Mouse (Mus musculus) embryo, embryonic 9.5 days (tissue): ENCODE measurements around the gene Asb11.

Experiments used
- DNase-seq: peaks from one replicate; pipeline ENCODE4 v3.0.0-alpha.2; 2017; ENCODE audit errors: extremely low spot score

The Asb11 gene

GRCm38 (mm10) chrX:164436709-164437108 is at the start of gene Asb11:
Gene Asb11 (plus strand): TSS chrX:164436994.
- no peak for DNase-seq

DNA sequence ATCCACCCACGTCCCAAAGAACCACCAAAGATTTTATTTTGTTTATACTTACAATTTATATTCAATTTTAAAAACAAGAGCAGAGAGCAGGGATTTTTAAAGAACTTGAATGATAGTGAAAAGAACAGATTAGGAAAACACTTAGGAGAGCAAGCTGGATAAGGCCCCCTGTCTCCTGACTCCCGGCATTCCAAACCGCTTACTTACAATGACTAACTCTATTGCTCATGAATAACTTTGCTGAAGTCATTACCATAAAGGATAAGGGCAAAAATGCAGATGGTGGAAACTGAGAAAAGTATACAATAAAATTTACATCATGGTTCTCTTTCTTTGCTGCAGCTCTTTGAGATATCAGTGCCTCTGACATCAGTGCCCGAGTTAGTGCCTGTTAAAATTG is 42.7 kb upstream of the Asb11 start:
- no peak for DNase-seq

GRCm38 (mm10) chrX:164398456-164398855 is 38.3 kb upstream of the Asb11 start:
- DNase-seq = peak; percentile 5

- no peak for DNase-seq
These were observed 31.6 kb upstream of the Asb11 start for GRCm38 (mm10) chrX:164405080-164405649.

- DNase-seq = no peak
These were observed 30.4 kb upstream of the Asb11 start for GRCm38 (mm10) chrX:164406133-164407022.

GRCm38 (mm10) chrX:164408301-164408927 is 28.4 kb upstream of the Asb11 start:
- DNase-seq = no peak

- DNase-seq = no peak
These were observed 26.2 kb upstream of the Asb11 start for GRCm38 (mm10) chrX:164410562-164410961.

DNA sequence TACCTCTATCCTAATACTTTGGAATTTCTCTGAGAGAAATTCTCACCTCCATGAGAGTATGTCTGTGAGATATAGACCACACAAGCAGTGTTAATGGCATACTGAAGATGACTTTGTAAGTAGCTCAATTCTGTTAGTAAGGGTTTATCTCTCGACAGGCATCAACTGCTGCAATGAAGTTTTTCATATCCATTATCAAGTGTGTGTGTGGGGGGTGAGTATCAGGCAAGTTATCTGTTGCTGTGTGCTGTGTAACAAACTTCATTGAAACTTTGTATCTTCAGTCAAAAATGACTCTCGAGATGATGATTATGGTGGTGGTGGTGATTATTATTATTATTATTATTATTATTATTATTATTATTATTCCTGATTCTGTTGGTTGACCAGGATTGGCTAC is 20.0 kb upstream of the Asb11 start:
- DNase-seq = no peak

DNA sequence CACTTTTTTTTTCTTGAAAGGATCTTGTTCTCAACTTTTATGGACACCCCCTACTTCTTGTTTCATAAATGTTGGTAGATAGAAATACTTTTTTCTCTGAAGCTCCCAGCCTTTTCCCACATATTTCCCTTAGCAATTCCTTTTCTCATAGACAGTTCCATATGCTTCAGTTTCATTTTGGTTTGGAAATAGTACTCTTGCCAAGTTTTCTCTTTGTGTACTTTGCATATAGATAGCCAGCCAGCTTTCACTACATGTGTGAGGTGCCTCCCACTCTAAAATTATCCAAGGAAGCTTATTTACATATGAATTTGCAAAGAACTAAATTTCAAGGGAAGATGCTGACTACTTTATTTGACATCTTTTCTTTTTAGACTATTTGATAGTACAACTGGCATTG is 18.8 kb upstream of the Asb11 start:
- no peak for DNase-seq

GRCm38 (mm10) chrX:164419471-164419939 is 17.3 kb upstream of the Asb11 start, which contains the start of gene Piga:
Gene Piga (plus strand): TSS chrX:164419787.
- peak; percentile 89 for DNase-seq

DNA sequence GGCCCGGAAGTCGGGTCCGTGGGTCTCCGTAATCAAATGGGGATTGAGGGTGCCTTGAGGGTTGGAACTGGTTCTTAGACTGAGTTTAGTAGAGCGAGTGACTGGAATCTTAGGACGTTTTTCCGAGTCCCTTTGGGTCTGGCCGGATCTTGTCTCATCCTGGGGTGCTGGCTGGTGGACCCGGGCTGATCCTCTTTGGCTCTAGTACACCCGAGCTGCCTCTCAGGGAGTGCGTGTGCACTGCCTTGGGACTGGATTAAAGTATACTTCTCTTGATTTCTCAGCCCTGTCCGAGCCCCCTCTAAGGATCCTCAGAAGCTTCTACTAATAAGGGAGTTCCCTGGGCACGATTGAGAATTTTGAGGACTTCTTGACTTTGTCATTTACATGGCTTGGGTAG is 16.8 kb upstream of the Asb11 start:
- no peak for DNase-seq

DNA sequence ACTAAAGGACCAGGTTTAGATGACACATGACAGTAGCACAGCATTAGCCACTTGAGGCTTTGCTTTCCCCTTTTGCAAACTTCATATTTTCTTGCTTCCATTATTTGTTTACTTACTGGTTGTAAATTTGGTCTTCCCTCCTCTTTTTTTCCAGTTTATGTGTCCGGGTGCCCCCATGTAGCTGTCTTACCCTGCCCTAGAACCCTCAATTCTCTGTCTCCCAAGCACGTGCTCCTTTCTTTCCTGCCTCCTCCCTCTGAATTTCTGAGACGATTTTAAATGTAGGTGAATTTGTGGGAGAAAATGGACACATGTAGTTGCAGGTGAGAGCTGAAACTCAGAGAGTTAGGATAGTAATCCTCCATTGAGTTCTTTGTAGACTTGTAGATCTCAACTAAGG is 16.3 kb upstream of the Asb11 start:
- no peak for DNase-seq

DNA sequence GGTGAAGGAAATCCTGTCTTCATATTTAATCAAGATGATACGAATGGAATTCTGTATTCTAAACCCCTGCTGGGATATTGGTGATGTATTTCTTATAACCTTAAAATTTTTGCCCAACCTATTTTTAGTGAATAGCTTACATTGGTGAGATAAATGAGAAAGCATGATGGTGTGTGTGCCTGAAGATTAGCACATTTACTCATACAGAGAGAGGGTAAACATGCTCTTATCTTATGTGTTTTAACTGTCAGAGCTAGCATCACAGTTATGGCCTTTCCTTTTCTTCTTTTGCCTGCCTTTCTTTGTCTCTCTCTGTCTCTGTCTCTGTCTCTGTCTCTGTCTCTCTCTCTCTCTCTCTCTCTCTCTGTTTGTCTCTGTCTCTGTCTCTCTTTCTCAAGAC is 12.0 kb upstream of the Asb11 start:
- no peak for DNase-seq

DNA sequence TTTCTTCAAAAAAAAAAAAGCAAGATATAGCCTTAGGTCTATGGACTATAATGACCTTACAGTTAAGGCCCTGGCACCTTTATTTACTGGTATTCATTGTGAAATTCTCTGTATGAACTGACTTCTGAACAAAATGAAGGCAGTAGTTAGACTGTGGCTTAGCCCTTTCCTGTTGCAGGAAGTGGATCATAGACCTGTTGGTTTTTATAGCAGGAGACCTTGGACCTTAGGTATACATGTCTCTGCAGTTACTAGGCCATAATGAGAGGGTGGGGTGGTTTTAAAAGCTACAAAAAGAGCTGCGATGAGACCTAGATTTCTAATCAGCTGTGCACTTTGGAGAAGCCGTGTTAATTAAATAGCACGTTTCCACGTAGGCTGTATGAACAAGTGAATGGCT is 9.5 kb upstream of the Asb11 start:
- no peak for DNase-seq

GRCm38 (mm10) chrX:164428224-164428623 is 8.6 kb upstream of the Asb11 start:
- no peak for DNase-seq

- no peak for DNase-seq
These were observed 6.2 kb upstream of the Asb11 start for GRCm38 (mm10) chrX:164430621-164431020.

DNA sequence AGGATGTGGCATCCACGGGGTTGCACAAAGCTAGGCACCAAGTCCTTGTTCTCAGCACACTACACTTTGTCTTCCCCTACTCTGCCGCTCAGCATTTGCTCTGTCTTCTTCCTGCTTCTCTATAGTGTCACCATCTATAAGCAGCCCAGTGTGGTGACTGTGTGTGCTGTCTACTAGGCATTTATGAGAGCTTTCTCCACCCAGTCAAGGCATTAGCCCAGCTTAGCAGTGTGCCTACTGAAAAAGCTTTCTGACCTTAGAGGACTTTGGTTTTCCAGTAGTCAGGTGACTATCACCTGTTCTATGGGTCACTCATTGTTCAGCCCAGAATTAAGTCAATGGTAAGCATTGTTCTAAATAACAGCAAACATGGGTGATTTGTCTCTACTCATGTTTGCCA is 5.7 kb upstream of the Asb11 start:
- no peak for DNase-seq

DNA sequence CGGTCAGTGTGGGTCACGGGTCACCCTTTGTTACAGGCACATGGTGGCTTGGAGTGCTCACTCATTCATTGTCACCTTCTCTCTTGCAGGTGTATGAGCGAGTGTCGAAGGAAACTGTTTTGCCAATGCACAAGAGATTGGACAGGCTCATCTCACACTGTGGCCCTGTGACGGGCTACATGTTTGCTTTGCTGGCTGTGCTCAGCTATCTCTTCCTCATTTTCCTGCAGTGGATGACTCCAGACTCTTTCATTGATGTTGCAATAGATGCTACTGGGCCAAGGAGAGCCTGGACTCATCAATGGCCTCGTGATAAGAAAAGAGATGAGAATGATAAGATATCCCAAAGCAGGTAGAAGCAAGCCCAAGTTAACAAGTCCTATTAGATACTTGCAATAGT is 5.3 kb upstream of the Asb11 start:
- DNase-seq = no peak

DNA sequence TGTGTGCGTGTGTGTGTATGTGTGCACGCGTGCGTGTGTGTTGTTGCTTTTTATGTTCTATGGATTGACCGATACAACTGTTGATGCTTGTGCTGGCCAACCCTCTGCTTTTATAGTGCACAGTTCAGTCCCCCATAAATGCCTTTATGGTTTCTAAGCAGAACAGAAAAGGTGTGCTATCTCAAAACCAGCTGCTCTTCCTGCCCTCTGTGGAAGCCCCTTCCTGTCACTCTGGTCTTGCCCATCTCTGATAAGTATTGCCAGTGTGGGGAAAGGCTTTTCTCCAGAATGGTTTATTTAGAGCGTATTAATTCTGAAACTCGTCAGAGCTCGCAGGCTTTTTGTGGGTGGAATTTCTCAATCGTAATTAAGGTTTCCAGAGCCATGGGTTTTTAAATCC is 4.1 kb upstream of the Asb11 start:
- DNase-seq = no peak

- no peak for DNase-seq
These were observed 2.7 kb downstream of the Asb11 start for GRCm38 (mm10) chrX:164439462-164439861.

DNA sequence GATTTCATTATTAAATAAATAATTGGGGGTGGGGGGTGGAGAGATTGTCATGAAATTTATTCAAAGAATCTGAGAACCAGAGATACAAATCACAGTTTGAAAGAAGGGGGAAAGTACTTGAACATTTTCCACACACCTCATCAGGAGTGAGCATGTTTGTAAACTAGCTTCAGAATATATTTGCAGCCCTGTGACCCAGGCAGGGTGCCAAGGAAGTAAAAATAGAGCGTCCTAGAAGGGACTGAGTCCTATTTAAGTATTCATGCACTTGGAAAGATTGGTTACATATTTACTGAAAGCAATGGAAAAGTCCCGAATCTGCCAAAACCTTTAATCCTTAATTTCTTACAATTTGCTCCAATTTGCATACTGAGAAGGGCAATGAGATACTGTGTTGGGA is 3.3 kb downstream of the Asb11 start:
- no peak for DNase-seq

DNA sequence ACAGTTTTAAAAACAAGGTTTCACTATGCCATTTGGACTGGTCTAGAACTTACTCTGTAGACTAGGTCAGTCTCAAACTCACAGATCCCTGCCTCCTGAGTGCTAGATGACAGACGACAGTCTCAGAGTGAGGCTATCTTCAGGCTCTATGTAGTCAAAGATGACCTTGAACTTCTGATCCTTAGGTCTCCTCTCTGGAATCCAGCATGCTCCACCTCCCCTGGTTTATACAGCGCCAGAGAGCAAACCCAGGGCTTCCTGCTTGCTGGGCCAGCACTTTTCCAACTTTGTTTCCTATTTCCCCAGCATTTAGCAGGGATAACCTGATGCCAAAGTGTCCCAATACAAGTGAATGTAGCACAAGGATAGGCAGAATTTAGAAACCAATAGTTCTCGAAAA is 3.9 kb downstream of the Asb11 start:
- no peak for DNase-seq

GRCm38 (mm10) chrX:164441306-164441705 is 4.5 kb downstream of the Asb11 start:
- DNase-seq = no peak
